Mouse (Mus musculus): ENCODE data around the gene Pex26.

Gene Pex26

DNA sequence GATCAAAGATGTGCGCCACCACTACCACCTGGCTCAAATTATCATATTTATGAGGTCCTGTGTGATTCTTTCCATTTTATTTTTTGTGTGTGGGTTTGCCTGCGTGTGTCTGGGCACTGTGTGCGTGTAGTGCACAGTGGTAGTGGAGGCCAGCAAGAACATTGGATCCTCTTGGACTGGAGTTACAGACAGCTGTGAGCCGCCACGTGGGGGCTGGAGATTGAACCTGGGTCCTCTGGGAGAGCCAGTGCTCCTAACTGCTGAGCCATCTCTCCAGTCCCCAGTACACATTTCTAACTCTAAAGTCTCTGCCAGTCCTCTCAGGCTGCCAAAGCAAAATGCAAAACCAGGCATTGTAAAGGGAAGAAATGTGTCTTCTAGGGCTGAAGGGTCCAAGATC is 23.0 kb downstream of the Pex26 start:
- no peak for DNase-seq (ENCODE audit: low spot score in 2 of 2)

DNA sequence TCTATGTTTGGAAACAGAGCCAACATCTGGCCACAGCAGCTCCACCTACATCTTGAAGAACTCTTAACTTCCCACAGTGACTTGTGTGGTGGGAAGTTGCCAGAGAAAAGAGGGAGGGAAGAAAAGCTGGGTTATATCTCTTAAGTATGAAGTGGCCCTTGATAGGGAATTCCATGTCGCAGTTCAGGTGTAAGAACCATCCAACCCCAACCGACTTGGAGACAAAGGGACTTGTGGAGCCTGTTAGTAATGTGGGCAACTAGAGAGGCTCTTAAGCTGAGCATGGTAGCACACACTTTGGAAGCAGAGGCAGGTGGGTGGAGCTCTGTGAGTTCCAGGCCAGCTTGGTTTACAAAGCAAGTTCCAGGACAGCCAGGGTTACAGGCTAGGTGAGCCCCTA is 26.1 kb downstream of the Pex26 start:
- no peak for DNase-seq (ENCODE audit: low spot score in 2 of 2)

- peak; percentile 54 to 74 for DNase-seq (ENCODE audit: low spot score in 2 of 2)
Observed at GRCm38 (mm10) chr6:121210149-121210925, 26.9 kb downstream of the Pex26 start, which contains the start of gene Tuba8. Gene Tuba8 (plus strand): TSS chr6:121210696.

GRCm38 (mm10) chr6:121210926-121211289 is 27.4 kb downstream of the Pex26 start:
- no peak for DNase-seq (ENCODE audit: low spot score in 2 of 2)

DNA sequence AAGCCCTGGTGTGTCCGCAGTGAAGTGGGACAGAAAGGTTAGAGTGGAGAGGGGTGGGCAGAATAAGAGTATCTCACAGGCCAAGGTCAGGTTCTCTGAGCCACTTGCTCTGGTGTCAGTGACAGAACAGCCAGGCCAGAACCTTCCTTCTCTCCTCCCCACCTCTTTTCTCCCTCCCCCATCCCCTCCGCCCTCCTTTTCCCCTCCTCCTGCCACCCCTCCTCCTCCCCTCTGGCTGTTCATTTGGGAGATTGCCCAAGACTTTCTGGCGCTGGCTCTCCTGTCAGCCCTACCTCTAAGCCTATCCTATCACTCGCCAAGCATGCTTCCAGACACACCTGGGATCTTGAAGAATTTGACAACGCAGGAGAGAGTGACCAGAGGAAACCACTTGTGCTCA is 28.3 kb downstream of the Pex26 start:
- DNase-seq (ENCODE audit: low spot score in 2 of 2) = peak in 1 of 2 experiments; percentile 47

- DNase-seq (ENCODE audit: low spot score in 2 of 2) = no peak
Observed at GRCm38 (mm10) chr6:121212988-121213387, 29.5 kb downstream of the Pex26 start.

DNA sequence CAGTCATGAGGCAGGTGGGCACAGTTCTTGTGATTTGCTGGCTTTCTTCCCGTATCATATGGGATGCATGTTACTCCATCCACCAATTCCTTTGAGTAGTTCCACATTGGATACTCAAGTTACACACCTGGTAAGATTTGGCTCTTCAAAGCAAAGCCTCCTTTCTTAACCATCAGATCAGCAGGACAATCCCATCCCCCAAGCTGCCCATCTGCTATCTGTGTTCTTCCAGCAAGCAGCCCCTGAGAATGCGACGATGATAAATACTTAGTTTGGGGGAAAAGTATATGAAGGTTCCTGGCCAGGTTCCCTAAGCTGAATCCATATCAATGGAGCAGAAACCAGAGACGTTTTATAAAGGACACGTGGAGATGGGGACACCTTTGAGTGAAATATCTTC is 30.8 kb downstream of the Pex26 start:
- no peak for DNase-seq (ENCODE audit: low spot score in 2 of 2)

- no peak for DNase-seq (ENCODE audit: low spot score in 2 of 2)
Observed at GRCm38 (mm10) chr6:121214667-121215330, 31.3 kb downstream of the Pex26 start.

GRCm38 (mm10) chr6:121215336-121215735 is 31.9 kb downstream of the Pex26 start:
- no peak for DNase-seq (ENCODE audit: low spot score in 2 of 2)

GRCm38 (mm10) chr6:121215896-121216295 is 32.4 kb downstream of the Pex26 start:
- no peak for DNase-seq (ENCODE audit: low spot score in 2 of 2)

- DNase-seq (ENCODE audit: low spot score in 2 of 2) = no peak
Observed at GRCm38 (mm10) chr6:121216589-121217255, 33.3 kb downstream of the Pex26 start.

- no peak for DNase-seq (ENCODE audit: low spot score in 2 of 2)
Observed at GRCm38 (mm10) chr6:121218002-121218401, 34.5 kb downstream of the Pex26 start.

DNA sequence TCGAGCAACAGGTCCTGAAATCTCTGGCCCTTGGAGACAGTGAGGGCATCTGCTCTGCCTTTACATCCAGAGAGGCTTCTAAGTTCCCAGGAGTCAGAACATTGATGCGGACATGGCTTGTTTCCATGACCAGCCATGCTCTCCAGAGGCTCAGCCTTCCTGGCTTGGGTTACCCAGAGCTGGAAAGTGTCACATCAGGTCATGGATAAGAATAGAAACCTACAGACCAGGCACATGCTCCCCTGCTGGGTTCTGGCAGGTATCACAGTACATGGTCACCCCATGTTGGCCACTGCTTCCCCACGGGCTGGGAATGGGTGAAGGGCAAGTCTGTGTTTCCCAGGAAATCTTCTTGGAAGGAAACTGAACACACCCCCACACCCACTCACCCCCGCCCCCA is 35.9 kb downstream of the Pex26 start:
- no peak for DNase-seq (ENCODE audit: low spot score in 2 of 2)

DNA sequence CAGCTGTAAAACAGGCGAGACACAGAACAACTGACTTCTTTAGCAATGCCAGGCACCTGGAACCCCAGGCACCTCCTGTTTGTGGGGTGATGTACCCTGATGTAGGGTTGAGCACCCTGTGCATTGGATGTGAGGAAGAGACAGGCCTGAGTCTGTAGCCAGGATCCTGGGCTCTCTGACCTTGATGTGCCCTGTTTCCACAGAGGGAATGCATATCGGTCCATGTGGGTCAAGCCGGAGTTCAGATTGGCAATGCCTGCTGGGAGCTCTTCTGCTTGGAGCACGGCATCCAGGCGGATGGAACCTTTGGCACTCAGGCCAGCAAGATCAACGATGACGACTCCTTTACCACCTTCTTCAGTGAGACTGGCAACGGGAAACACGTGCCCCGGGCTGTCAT is 36.7 kb downstream of the Pex26 start:
- DNase-seq (ENCODE audit: low spot score in 2 of 2) = no peak

DNA sequence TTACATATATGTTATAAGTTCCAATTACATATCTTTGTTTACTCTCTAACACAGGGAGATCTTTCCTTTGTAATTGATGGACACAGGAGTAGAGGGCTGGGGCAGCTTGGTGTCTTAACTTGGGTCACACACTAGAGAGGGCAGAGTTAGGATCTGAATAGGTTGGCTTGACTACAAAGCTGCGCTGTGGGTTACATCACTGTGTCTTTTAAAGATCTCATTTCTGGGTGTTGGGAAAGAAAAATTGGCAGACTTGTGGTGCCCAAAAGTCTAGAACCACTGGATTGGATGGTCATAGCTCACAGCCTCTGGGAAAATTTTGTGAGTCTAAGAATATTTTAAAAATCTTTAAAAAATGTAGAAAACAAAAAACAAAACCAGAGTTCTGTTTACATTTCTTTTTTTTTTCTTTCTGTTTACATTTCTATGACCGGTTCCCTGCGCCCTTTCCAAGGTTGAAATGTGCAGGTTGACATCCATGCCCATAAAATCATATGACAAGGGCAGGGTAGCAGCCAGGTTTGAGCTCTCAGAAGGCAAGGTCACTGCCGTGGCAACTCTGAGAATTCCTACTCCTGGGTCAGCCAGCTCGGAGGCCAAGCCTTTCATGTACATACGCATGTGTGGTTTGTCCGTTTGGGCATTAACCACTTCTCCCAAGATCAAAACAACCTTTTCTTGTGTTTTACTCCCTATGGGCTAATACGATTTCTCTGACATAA is 38.6 kb downstream of the Pex26 start:
- DNase-seq (ENCODE audit: low spot score in 2 of 2) = no peak

GRCm38 (mm10) chr6:121223001-121223400 is 39.5 kb downstream of the Pex26 start:
- DNase-seq (ENCODE audit: low spot score in 2 of 2) = no peak

GRCm38 (mm10) chr6:121224067-121224466 is 40.6 kb downstream of the Pex26 start:
- no peak for DNase-seq (ENCODE audit: low spot score in 2 of 2)

DNA sequence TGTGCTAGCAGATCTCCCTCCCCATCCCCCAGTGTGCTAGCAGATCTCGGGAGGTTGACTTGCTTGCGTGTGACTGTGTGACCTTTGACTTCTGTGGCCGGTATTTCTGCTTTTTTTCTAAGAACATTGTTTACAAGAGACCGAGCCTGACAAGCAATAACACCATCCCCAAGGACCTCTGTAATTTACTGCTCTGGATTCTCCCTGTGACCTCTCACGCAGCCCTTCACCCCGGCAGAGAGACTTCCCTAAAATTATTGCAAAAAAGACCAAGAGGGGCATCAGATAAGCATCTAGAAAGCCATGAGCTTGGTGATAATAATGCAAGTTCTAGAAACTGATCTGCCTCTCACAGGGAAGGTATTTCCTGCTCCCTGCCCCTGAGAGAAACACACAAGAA is 41.5 kb downstream of the Pex26 start:
- peak in 1 of 2 experiments; percentile 42 for DNase-seq (ENCODE audit: low spot score in 2 of 2)

- DNase-seq (ENCODE audit: low spot score in 2 of 2) = no peak
Observed at GRCm38 (mm10) chr6:121226043-121226442, 42.6 kb downstream of the Pex26 start.

- no peak for DNase-seq (ENCODE audit: low spot score in 2 of 2)
Observed at GRCm38 (mm10) chr6:121226744-121227143, 43.3 kb downstream of the Pex26 start.

- no peak for DNase-seq (ENCODE audit: low spot score in 2 of 2)
Observed at GRCm38 (mm10) chr6:121228421-121228820, 45.0 kb downstream of the Pex26 start.

DNA sequence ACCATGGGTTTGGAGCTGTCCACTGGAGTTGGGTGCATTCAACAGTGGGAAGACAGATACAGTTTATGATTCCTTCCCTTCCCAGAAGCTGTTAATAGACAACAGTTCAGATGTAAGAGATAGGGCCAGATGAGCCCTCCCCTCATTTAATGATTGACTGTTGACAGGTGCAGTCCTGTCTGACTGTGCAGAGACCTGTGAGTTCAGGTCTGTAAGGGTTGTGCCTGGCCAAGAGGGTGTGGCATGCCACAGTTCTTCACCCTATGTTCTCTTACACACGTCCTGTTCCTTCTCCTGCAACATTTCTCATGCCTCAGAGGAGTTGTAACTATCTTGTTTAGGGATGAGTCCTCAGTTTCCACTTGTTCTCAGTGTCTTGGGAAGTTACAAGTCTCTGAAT is 49.2 kb downstream of the Pex26 start:
- no peak for DNase-seq (ENCODE audit: low spot score in 2 of 2)
